Mouse (Mus musculus) lung, adult 2 months (tissue): ENCODE data around the gene Macf1.

Experiments used
- CTCF ChIP-seq: fragments of 200-500 bp; IDR thresholded peaks from 2 replicates; pipeline ENCODE4 v1.5.1; 2011; ENCODE audit warnings: mild to moderate bottlenecking, low read length, control low read depth; ENCODE audit not compliant: insufficient read depth
- POLR2A ChIP-seq: fragments of 200-500 bp; IDR thresholded peaks from 2 replicates; pipeline ENCODE4 v1.6.1; 2011; ENCODE audit warnings: low read depth, mild to moderate bottlenecking, control low read depth, low read length, borderline replicate concordance; ENCODE audit errors: extremely low read depth

GRCm38 (mm10) chr4:123655245-123655644 is 28.9 kb downstream of the Macf1 start:
- no peak for TF ChIP-seq CTCF
- no peak for TF ChIP-seq POLR2A
